Mouse (Mus musculus) gastrocnemius, adult 8-10 months (tissue): Measurements from ENCODE around the gene Eif5. TPM values are rescaled to one million over a fixed set of nuclear protein-coding genes. Genes with fewer than 3 reads are reported as not detected.
A peak's percentile ranks its signal among the peaks of the same experiment; 100 is the strongest.
"Not testable (repeated sequence)": the region's sequence is repeated elsewhere in the genome, so short reads cannot be mapped to it uniquely, and the experiment has no call there.

Source experiments
- DNase-seq, 2 experiments: peaks; one replicate each; pipeline ENCODE4 v3.0.0; 2022; ENCODE audit warnings: low spot score in 2 of 2
- total RNA-seq, 4 experiments: library from RNA; stranded (reverse); gene quantifications; 2 replicates each; pipeline ENCODE4 v1.2.4; 2022

The Eif5 gene
- total RNA-seq, 4 experiments from 2014 or later, result 151 to 194 (median 168) TPM

GRCm38 (mm10) chr12:111524883-111525282 is 12.9 kb upstream of the Eif5 start:
- no peak for DNase-seq

- DNase-seq, result no peak
Measured at GRCm38 (mm10) chr12:111527643-111528281, 10.1 kb upstream of the Eif5 start.

- DNase-seq, result no peak
Measured at GRCm38 (mm10) chr12:111529192-111529591, 8.6 kb upstream of the Eif5 start.

GRCm38 (mm10) chr12:111533096-111533794 is 4.6 kb upstream of the Eif5 start:
- DNase-seq, result no peak

- no peak for DNase-seq
Measured at GRCm38 (mm10) chr12:111535281-111535680, 2.5 kb upstream of the Eif5 start.

GRCm38 (mm10) chr12:111535762-111536161 is 2.1 kb upstream of the Eif5 start:
- no peak for DNase-seq

- DNase-seq, result no peak
Measured at GRCm38 (mm10) chr12:111536746-111537145, 1.1 kb upstream of the Eif5 start.

- no peak for DNase-seq
Measured at GRCm38 (mm10) chr12:111537341-111537740, 475 bp upstream of the Eif5 start.

GRCm38 (mm10) chr12:111538292-111539040 is 650 bp downstream of the Eif5 start:
- DNase-seq, result peak; percentile 73 to 80

- peak in 1 of 2 experiments; percentile 5 for DNase-seq
Measured at GRCm38 (mm10) chr12:111539041-111539345, 1.2 kb downstream of the Eif5 start.

- no peak for DNase-seq
Measured at GRCm38 (mm10) chr12:111547070-111547469, 9.3 kb downstream of the Eif5 start.

GRCm38 (mm10) chr12:111548555-111549289 is 10.9 kb downstream of the Eif5 start:
- no peak for DNase-seq

GRCm38 (mm10) chr12:111550679-111551078 is 12.9 kb downstream of the Eif5 start:
- DNase-seq, result no peak

- no peak for DNase-seq
Measured at GRCm38 (mm10) chr12:111552342-111552741, 14.5 kb downstream of the Eif5 start.

- no peak for DNase-seq
Measured at GRCm38 (mm10) chr12:111555357-111555756, 17.5 kb downstream of the Eif5 start.

GRCm38 (mm10) chr12:111555893-111556292 is 18.1 kb downstream of the Eif5 start:
- not testable (repeated sequence) for DNase-seq

- DNase-seq, result no peak
Measured at GRCm38 (mm10) chr12:111557538-111557937, 19.7 kb downstream of the Eif5 start.

GRCm38 (mm10) chr12:111558655-111559054 is 20.8 kb downstream of the Eif5 start:
- DNase-seq, result no peak

- no peak for DNase-seq
Measured at GRCm38 (mm10) chr12:111559647-111560258, 21.9 kb downstream of the Eif5 start.

- DNase-seq, result no peak
Measured at GRCm38 (mm10) chr12:111560286-111560685, 22.5 kb downstream of the Eif5 start.

- DNase-seq, result no peak
Measured at GRCm38 (mm10) chr12:111562276-111562814, 24.5 kb downstream of the Eif5 start.
